Mouse (Mus musculus): Measurements from ENCODE around the gene Dnah7c.
"Not testable (repeated sequence)": the region's sequence is repeated elsewhere in the genome, so short reads cannot be mapped to it uniquely, and the experiment has no call there.

DNA sequence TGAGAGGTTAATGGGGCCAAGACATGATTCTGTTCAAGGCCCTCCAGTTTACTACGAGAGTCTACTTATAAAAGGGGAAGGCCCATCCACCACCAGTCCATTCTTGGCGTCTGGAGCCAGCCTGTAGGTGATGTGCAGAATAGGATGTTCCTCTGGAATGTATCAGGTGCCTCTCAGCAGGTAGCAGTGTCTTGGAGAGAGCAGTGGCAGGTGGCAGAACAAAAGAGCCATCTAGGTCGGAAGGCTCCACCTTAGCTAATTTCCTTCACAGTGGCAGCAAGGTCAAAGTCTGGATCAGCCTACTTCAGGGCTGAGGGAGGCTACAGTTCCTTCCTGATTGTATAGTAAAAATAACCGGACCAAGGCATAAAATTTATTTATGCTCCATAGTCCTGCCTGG is 224.4 kb downstream of the Dnah7c start:
- not testable (repeated sequence) for TF ChIP-seq CTCF (IDR thresholded peaks at IDR 0.05; ENCODE audit: low read depth, low read length); GATA2 (IDR thresholded peaks at IDR 0.05; ENCODE audit: borderline replicate concordance, low read depth, low read length); GATA1 (IDR thresholded peaks at IDR 0.05; ENCODE audit: borderline replicate concordance, low read length); TAL1 (conservative IDR thresholded peaks at IDR 0.05; ENCODE audit: low read depth, low read length)
